Mouse (Mus musculus) hindbrain, embryonic 13.5 days (tissue): ENCODE measurements at regions not wholly inside any gene's neighbourhood (a gene's known extent, or its start where the extent isn't known, plus 50 kb on each side); places are given as distances from the start of the nearest gene placed in this dataset.

Source experiments
- ATAC-seq: fragments of 200-750 bp; cut with Nextera tagmentation; 2 replicates; pipeline ENCODE4 v1.8.0; 2017; ENCODE audit warnings: moderate TSS enrichment; ENCODE audit not compliant: low FRiP score
- H3K27ac ChIP-seq: fragments of 300-500 bp; sonication (generic); 2 replicates; pipeline ENCODE4 v1.5.1; 2015; ENCODE audit warnings: inconsistent platforms, mild to moderate bottlenecking, moderate library complexity
- H3K27me3 ChIP-seq: fragments of 300-500 bp; sonication (generic); 2 replicates; pipeline ENCODE4 v1.6.1; 2015; ENCODE audit warnings: mild to moderate bottlenecking, inconsistent platforms
- H3K36me3 ChIP-seq: fragments of 300-500 bp; sonication (generic); 2 replicates; pipeline ENCODE4 v1.6.1; 2015; ENCODE audit warnings: mild to moderate bottlenecking, inconsistent platforms
- H3K4me1 ChIP-seq: fragments of 300-500 bp; sonication (generic); replicated peaks from 2 replicates; pipeline ENCODE4 v1.6.1; 2015; ENCODE audit warnings: inconsistent platforms
- H3K4me2 ChIP-seq: fragments of 300-500 bp; sonication (generic); 2 replicates; pipeline ENCODE4 v1.6.1; 2015; ENCODE audit warnings: inconsistent platforms, mild to moderate bottlenecking, moderate library complexity
- H3K4me3 ChIP-seq: fragments of 300-500 bp; sonication (generic); 2 replicates; pipeline ENCODE4 v1.5.1; 2015; ENCODE audit warnings: mild to moderate bottlenecking, inconsistent platforms
- H3K9ac ChIP-seq: fragments of 300-500 bp; sonication (generic); 2 replicates; pipeline ENCODE4 v1.6.1; 2015; ENCODE audit warnings: mild to moderate bottlenecking, inconsistent platforms
- H3K9me3 ChIP-seq: fragments of 300-500 bp; sonication (generic); 2 replicates; pipeline ENCODE4 v1.6.1; 2016; ENCODE audit warnings: inconsistent platforms
- WGBS: fragments of 180-500 bp; shearing (Covaris S2); methylation state at CpG from one replicate; pipeline ENCODE4 v1.1.7; 2015; 5-methylcytosine and 5-hydroxymethylcytosine counted together

DNA sequence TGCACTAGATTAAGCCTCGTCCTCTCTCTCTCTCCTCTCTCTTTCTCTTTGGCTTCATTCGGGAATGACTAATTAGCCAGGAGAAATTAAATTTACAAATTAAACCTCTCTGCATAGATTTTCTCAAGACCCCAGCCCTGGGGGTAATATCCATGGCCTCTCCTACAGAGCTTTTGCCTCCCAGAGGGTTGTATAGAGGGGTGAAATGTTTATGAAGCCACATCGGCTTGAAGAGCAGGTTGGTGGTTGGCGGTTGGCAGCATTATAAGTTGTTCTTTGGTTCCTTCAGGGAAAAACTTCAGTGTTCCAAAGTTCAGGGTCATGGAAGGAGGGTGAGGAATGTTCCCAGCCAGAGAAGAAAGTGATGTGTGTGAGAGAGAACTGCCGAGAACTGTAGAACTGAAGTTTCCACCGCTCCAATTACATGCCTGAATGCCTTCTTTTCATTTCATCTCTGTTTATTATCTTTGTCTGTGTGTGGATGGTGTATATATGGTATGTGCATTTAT is 97.4 kb upstream of the Adgrf1 start:
- Histone ChIP-seq H3K4me3 (no peak overlapping the region), H3K9me3 (no peaks in the 10 kb centered on the region), H3K9ac (no peak overlapping the region), H3K4me2 (no peak overlapping the region), H3K27me3 (no peaks in the 10 kb centered on the region), H3K4me1 (no peaks in the 10 kb centered on the region), H3K36me3 (no peaks in the 10 kb centered on the region), H3K27ac (no peak overlapping the region)
- no peak for ATAC-seq
- 64% methylated on average over 6 of the region's 6 CpGs for WGBS

DNA sequence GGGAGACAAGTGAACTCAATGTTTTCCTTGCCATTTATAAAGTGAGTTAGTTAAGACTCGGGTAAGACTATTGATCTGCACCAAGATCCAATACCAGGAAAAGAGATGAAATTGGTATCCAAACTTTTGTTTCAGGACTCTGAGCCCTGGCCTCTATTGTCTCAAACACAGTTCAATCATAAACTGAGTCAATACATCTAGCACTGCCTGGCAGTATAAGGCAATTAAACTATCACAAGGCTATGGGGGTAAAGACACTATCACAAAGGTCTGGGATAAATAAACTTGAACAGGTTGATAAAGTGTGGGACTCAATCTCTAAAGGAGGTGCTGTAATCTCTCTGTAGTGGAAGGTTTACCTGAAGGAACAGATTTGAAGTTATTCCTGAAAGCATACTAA is 95.3 kb upstream of the Adgrf1 start:
- Histone ChIP-seq H3K9ac (no peak overlapping the region), H3K27me3 (no peaks in the 10 kb centered on the region), H3K4me3 (no peak overlapping the region), H3K27ac (no peak overlapping the region), H3K9me3 (no peaks in the 10 kb centered on the region), H3K4me1 (no peaks in the 10 kb centered on the region), H3K4me2 (no peak overlapping the region), H3K36me3 (no peaks in the 10 kb centered on the region)
- 80% methylated on average over 1 of the region's 1 CpGs for WGBS
- ATAC-seq = no peak

DNA sequence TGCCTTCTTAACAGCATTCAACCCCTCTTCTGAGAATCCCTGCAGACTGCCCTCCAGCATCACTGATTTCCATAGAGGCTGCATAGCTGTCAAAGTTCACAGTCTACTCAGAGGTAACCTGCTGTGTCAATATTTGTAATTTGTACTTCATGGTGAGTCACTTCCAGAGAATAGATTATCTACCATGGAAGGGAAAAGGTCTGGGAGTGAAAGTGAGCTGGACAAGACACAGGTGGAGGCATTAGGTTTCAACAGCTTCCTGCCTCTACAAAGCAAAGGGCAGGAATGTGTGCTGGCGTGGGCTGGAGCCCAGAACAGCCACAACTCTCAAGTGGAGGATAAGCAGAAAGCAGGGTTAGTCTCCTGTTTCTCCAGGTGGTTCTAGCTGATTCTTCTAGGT is 92.9 kb upstream of the Adgrf1 start:
- no peak overlapping the region for H3K4me2 ChIP-seq
- no peak for ATAC-seq
- no peak overlapping the region for H3K9ac ChIP-seq
- no peaks in the 10 kb centered on the region for H3K27me3 ChIP-seq
- WGBS = 59% methylated on average over 1 of the region's 1 CpGs
- no peaks in the 10 kb centered on the region for H3K36me3 ChIP-seq
- H3K9me3 ChIP-seq = no peaks in the 10 kb centered on the region
- H3K4me1 ChIP-seq = no peaks in the 10 kb centered on the region
- no peak overlapping the region for H3K4me3 ChIP-seq
- no peak overlapping the region for H3K27ac ChIP-seq

DNA sequence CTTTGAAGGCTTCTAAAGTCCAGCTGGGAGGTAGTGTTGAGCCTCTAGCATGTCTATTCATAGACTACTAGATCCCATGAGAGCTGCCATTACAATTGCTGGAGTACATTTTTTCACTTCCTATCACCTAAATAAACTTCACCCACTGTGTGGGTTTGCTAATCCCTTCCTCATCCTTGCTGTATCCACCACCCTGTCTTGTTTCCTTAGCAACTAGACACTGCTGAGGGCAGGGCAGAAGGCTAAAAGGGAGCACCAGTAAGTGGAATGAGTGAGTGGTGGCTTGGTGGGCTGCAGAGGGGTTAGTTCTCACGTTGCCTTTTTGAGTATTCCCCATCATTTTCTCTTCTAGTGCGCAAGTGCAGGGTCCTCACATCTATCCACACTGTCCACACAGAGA is 80.1 kb upstream of the Adgrf1 start:
- H3K4me3 ChIP-seq = no peak overlapping the region
- WGBS = 66% methylated on average over 2 of the region's 2 CpGs
- H3K4me2 ChIP-seq = no peak overlapping the region
- H3K9me3 ChIP-seq = no peaks in the 10 kb centered on the region
- no peaks in the 10 kb centered on the region for H3K4me1 ChIP-seq
- no peak overlapping the region for H3K27ac ChIP-seq
- no peak for ATAC-seq
- no peak overlapping the region for H3K9ac ChIP-seq
- H3K27me3 ChIP-seq = no peaks in the 10 kb centered on the region
- no peaks in the 10 kb centered on the region for H3K36me3 ChIP-seq

DNA sequence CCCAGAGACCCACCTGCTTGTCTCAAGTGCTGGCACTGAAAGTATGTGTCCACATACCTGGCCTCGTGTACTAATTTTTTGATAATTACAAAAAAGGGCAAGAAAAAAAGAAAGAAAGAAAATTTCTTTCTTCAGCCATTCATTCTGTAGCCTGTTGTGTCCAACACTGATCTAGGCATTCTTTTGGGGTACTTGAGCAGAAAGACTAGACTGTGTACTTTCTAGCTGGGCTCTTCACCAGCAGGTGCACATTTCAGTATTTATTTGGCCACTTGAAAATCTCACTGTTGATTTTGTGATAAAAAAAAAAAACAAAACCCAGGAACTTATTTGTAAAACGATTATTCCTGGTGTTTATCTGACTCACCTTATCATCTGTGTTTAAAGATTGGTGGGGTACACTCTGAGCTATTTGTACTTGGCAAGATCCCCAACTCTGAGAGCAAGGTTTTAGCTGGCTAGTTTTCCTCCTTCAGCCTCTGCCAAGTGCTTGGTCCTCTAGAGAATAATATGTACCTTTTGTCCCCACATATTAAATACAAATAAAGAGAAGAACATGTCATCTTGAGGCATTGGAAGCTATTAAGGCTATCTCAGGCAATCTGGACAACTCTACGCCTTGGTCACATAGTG is 79.2 kb upstream of the Adgrf1 start:
- H3K4me1 ChIP-seq = no peaks in the 10 kb centered on the region
- H3K4me2 ChIP-seq = no peak overlapping the region
- no peak overlapping the region for H3K4me3 ChIP-seq
- H3K9ac ChIP-seq = no peak overlapping the region
- H3K27me3 ChIP-seq = no peaks in the 10 kb centered on the region
- H3K9me3 ChIP-seq = no peaks in the 10 kb centered on the region
- ATAC-seq = no peak
- H3K27ac ChIP-seq = no peak overlapping the region
- no peaks in the 10 kb centered on the region for H3K36me3 ChIP-seq
- 86% methylated on average over 3 of the region's 3 CpGs for WGBS

DNA sequence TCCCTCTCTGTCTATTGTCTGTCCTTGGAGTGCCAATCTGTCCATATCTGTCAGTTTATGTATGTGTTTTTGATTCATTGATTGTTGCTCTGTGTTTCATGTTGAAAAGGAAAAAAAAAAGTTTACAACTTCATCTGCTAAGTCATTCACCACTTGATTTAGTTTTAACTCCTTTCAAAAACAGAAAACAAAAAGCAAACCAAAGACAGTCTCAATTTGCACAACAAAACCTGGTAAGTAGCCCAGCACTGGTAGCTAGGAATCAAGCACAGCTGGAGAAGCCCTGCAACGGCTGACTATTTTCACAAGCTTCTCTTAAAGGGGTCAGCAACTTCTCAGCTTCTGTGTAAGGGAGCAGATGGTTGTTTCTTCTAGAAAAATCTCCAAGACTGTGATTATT is 72.9 kb upstream of the Adgrf1 start:
- no peak for ATAC-seq
- WGBS = 13% methylated on average over 1 of the region's 1 CpGs
- H3K4me3 ChIP-seq = no peak overlapping the region

DNA sequence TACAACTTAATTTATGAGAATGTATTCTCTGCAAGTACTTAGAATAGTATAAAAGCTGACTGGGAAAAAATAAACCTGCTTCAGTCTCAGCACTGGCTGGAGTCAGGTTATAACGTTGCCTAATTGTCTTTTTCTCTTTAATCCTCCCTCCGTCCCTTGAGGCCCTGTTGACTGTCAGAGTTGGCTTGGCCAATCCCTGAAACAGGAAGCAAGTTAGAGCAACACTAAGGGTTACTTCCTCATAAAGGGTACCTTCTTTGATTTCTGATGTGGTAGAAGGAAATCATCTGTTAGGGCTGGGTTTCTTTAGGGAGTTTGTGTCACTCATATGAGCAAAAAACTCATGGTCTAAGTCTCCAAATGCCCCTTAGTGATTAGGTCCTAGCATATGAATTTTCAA is 69.3 kb upstream of the Adgrf1 start:
- no peak overlapping the region for H3K9ac ChIP-seq
- no peaks in the 10 kb centered on the region for H3K4me1 ChIP-seq
- no peaks in the 10 kb centered on the region for H3K9me3 ChIP-seq
- H3K36me3 ChIP-seq = no peaks in the 10 kb centered on the region
- ATAC-seq = no peak
- no peak overlapping the region for H3K27ac ChIP-seq
- no peak overlapping the region for H3K4me2 ChIP-seq
- H3K4me3 ChIP-seq = no peak overlapping the region
- H3K27me3 ChIP-seq = no peaks in the 10 kb centered on the region
- WGBS = 75% methylated on average over 2 of the region's 2 CpGs

More for the DNA sequence above, 72.9 kb upstream of the Adgrf1 start:
- H3K4me1 ChIP-seq = no peaks in the 10 kb centered on the region
- no peaks in the 10 kb centered on the region for H3K9me3 ChIP-seq
- no peak overlapping the region for H3K9ac ChIP-seq
- no peaks in the 10 kb centered on the region for H3K36me3 ChIP-seq
- H3K27me3 ChIP-seq = no peaks in the 10 kb centered on the region
- H3K4me2 ChIP-seq = no peak overlapping the region
- no peak overlapping the region for H3K27ac ChIP-seq

DNA sequence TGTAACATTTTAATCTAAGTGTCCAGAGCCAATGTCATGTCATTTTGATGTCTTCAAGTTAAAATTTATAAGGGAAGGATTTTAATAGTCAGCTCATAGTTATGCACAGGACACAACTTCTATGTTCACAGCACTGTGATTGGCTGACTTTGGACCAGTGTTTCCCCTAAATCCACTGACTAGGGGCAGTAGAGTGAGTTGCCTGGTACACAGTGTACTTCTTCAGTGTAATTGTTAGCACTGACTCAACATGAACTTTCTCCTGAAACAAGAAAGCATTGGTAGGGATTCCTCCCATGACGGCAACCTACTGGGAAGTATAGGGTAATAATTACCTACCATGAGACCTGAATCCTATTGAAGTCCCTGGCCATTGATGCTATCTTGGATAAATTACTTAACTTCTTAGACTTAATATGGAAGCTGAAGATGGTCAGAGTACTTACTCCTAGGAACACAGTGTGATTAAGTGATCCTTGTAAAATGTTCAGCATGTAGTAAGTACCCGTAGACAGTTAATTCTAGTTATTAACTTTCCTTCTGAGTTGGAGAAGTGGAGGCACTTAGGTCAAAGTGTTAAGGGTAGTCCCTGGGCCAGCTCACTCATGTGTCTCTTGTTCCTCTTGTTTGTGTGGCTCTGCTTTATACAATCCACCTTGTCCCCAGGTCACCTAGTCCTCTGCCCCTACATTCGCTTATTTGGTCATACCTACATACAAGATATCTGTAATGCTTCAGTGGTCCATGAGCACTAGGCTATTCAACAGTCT is 63.2 kb upstream of the Adgrf1 start:
- Histone ChIP-seq H3K9ac (no peak overlapping the region), H3K27ac (no peak overlapping the region), H3K9me3 (no peaks in the 10 kb centered on the region), H3K4me3 (no peak overlapping the region), H3K27me3 (no peaks in the 10 kb centered on the region), H3K4me1 (no peaks in the 10 kb centered on the region), H3K36me3 (no peaks in the 10 kb centered on the region), H3K4me2 (no peak overlapping the region)
- ATAC-seq = no peak
- WGBS = 89% methylated on average over 3 of the region's 3 CpGs

DNA sequence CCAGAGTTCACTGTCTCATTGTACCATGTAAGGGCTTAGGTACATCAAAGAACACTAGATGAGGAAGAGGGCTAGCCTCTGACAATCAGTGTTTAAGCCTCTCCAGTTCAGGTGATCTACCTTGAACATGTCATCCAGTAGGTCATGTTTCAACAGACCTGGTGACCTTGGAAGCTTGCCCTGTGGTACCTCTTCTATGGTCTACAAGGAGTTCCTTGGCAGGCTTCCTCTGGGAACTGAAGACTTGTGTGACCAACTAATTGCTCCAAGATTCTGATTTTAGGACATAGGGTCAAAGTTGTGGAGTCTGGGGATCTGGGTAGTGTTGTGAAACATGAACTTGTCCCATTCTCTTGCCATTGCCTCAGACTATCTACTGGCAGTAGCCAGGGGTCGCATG is 60.4 kb upstream of the Adgrf1 start:
- no peaks in the 10 kb centered on the region for H3K4me1 ChIP-seq
- WGBS = 79% methylated on average over 1 of the region's 1 CpGs
- H3K9me3 ChIP-seq = no peaks in the 10 kb centered on the region
- no peak overlapping the region for H3K27ac ChIP-seq
- H3K9ac ChIP-seq = no peak overlapping the region
- no peaks in the 10 kb centered on the region for H3K36me3 ChIP-seq
- no peak overlapping the region for H3K4me3 ChIP-seq
- no peak for ATAC-seq
- no peaks in the 10 kb centered on the region for H3K27me3 ChIP-seq
- H3K4me2 ChIP-seq = no peak overlapping the region

DNA sequence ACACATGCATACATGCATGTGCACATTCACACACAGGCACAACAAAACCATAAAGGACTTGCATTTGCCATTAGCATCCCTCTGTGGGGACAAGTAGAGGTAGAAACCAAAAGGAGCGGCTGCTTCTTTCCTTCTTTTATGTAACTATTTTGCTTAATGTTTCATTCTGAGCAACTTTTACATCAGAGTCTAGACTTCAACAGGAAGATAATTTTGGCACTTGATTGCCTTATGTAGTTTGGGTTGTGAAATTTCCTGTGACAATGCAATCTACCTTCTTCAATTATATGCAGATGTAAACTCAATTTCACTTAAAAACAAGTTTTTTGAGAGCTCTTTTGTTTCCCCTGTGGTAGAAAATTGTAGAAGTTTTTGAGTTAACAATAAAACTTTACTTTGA is 56.1 kb upstream of the Adgrf1 start:
- no peak overlapping the region for H3K4me3 ChIP-seq
- no peaks in the 10 kb centered on the region for H3K36me3 ChIP-seq
- no peak for ATAC-seq
- 95% methylated on average over 1 of the region's 1 CpGs for WGBS
- no peaks in the 10 kb centered on the region for H3K4me1 ChIP-seq
- H3K9ac ChIP-seq = no peak overlapping the region
- H3K27me3 ChIP-seq = no peaks in the 10 kb centered on the region
- H3K4me2 ChIP-seq = no peak overlapping the region
- no peaks in the 10 kb centered on the region for H3K9me3 ChIP-seq
- no peak overlapping the region for H3K27ac ChIP-seq

DNA sequence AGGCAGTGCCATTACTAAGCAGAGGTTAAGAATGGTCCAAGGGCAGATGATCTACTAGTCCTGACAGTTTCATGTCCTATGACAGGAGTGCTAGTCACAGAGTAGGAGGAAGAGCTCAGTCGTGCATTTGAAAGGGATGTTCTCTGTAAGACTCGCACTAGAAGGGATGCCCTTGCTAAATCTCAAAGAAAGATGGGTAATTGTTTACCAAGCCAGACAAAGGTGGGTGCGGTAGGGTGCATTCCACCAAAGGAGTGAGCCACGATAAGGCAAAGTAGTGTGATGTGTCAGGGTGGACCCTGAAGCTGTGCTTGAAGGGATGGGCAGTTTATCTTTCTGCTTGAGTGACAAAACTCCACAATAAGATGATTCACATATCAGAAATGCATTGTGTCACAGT is 50.5 kb upstream of the Adgrf1 start:
- Histone ChIP-seq H3K4me3 (no peak overlapping the region), H3K9ac (no peak overlapping the region), H3K4me1 (no peaks in the 10 kb centered on the region), H3K9me3 (no peaks in the 10 kb centered on the region), H3K27ac (no peak overlapping the region), H3K36me3 (no peaks in the 10 kb centered on the region), H3K4me2 (no peak overlapping the region), H3K27me3 (no peaks in the 10 kb centered on the region)
- ATAC-seq = no peak
- 61% methylated on average over 4 of the region's 4 CpGs for WGBS
